Mouse (Mus musculus): Measurements from ENCODE around the gene Nfix.

Nfix gene

GRCm38 (mm10) chr8:84731371-84732177, 68.6 kb downstream of the Nfix start:
- H3K4me1 ChIP-seq (replicated peaks; ENCODE audit: low read depth, low read length) = peaks cover 26% of the 10 kb centered on the region
- H3K36me3 ChIP-seq (ENCODE audit: insufficient read depth, low read length) = no peaks in the 10 kb centered on the region
- H3K27me3 ChIP-seq (ENCODE audit: insufficient read depth, low read length) = peaks cover 60% of the 10 kb centered on the region
- TF ChIP-seq POU5F1 (IDR thresholded peaks at IDR 0.05; ENCODE audit: borderline replicate concordance, low read length) = no peak
- no peak for TF ChIP-seq NANOG (IDR thresholded peaks at IDR 0.05; ENCODE audit: borderline replicate concordance, low read length)
- TF ChIP-seq CTCF (conservative IDR thresholded peaks at IDR 0.05; ENCODE audit: low read length) = no peak
- H3K9me3 ChIP-seq (ENCODE audit: low read length) = no peaks in the 10 kb centered on the region
- no peak overlapping the region for H3K4me3 ChIP-seq (replicated peaks; ENCODE audit: low read length)

GRCm38 (mm10) chr8:84730541-84731370, 69.4 kb downstream of the Nfix start:
- Histone ChIP-seq H3K4me1 (replicated peaks; ENCODE audit: low read depth, low read length) (peaks cover 32% of the 10 kb centered on the region), H3K36me3 (ENCODE audit: insufficient read depth, low read length) (no peaks in the 10 kb centered on the region), H3K27me3 (ENCODE audit: insufficient read depth, low read length) (peaks cover 53% of the 10 kb centered on the region), H3K4me3 (replicated peaks; ENCODE audit: low read length) (peak overlapping the region; percentile 50), H3K9me3 (ENCODE audit: low read length) (no peaks in the 10 kb centered on the region)
- no peak for TF ChIP-seq POU5F1 (IDR thresholded peaks at IDR 0.05; ENCODE audit: borderline replicate concordance, low read length)
- no peak for TF ChIP-seq NANOG (IDR thresholded peaks at IDR 0.05; ENCODE audit: borderline replicate concordance, low read length)
- TF ChIP-seq CTCF (conservative IDR thresholded peaks at IDR 0.05; ENCODE audit: low read length) = no peak

GRCm38 (mm10) chr8:84729921-84730362, 70.2 kb downstream of the Nfix start:
- Histone ChIP-seq H3K4me3 (replicated peaks; ENCODE audit: low read length) (peak overlapping the region; percentile 50), H3K9me3 (ENCODE audit: low read length) (no peaks in the 10 kb centered on the region), H3K27me3 (ENCODE audit: insufficient read depth, low read length) (peaks cover 54% of the 10 kb centered on the region), H3K4me1 (replicated peaks; ENCODE audit: low read depth, low read length) (peaks cover 38% of the 10 kb centered on the region), H3K36me3 (ENCODE audit: insufficient read depth, low read length) (no peaks in the 10 kb centered on the region)
- TF ChIP-seq POU5F1 (IDR thresholded peaks at IDR 0.05; ENCODE audit: borderline replicate concordance, low read length) (no peak), NANOG (IDR thresholded peaks at IDR 0.05; ENCODE audit: borderline replicate concordance, low read length) (no peak), CTCF (conservative IDR thresholded peaks at IDR 0.05; ENCODE audit: low read length) (no peak)

- H3K4me3 ChIP-seq (replicated peaks; ENCODE audit: low read length) = no peak overlapping the region
- H3K4me1 ChIP-seq (replicated peaks; ENCODE audit: low read depth, low read length) = peaks cover 52% of the 10 kb centered on the region
- no peaks in the 10 kb centered on the region for H3K9me3 ChIP-seq (ENCODE audit: low read length)
- TF ChIP-seq NANOG (IDR thresholded peaks at IDR 0.05; ENCODE audit: borderline replicate concordance, low read length) = no peak
- TF ChIP-seq POU5F1 (IDR thresholded peaks at IDR 0.05; ENCODE audit: borderline replicate concordance, low read length) = no peak
- TF ChIP-seq CTCF (conservative IDR thresholded peaks at IDR 0.05; ENCODE audit: low read length) = no peak
- H3K36me3 ChIP-seq (ENCODE audit: insufficient read depth, low read length) = no peaks in the 10 kb centered on the region
- peaks cover 51% of the 10 kb centered on the region for H3K27me3 ChIP-seq (ENCODE audit: insufficient read depth, low read length)
Measured at GRCm38 (mm10) chr8:84728474-84728873, 71.7 kb downstream of the Nfix start.

- H3K9me3 ChIP-seq (ENCODE audit: low read length) = no peaks in the 10 kb centered on the region
- H3K36me3 ChIP-seq (ENCODE audit: insufficient read depth, low read length) = no peaks in the 10 kb centered on the region
- H3K4me1 ChIP-seq (replicated peaks; ENCODE audit: low read depth, low read length) = peaks cover 71% of the 10 kb centered on the region
- H3K27me3 ChIP-seq (ENCODE audit: insufficient read depth, low read length) = peaks cover 42% of the 10 kb centered on the region
- no peak overlapping the region for H3K4me3 ChIP-seq (replicated peaks; ENCODE audit: low read length)
- TF ChIP-seq POU5F1 (IDR thresholded peaks at IDR 0.05; ENCODE audit: borderline replicate concordance, low read length) (no peak), NANOG (IDR thresholded peaks at IDR 0.05; ENCODE audit: borderline replicate concordance, low read length) (no peak), CTCF (conservative IDR thresholded peaks at IDR 0.05; ENCODE audit: low read length) (peak; percentile 25)
Measured at GRCm38 (mm10) chr8:84725941-84726259, 74.2 kb downstream of the Nfix start.

- H3K4me1 ChIP-seq (replicated peaks; ENCODE audit: low read depth, low read length) = peaks cover 66% of the 10 kb centered on the region
- H3K27me3 ChIP-seq (ENCODE audit: insufficient read depth, low read length) = peaks cover 45% of the 10 kb centered on the region
- H3K36me3 ChIP-seq (ENCODE audit: insufficient read depth, low read length) = no peaks in the 10 kb centered on the region
- peak overlapping the region; percentile 29; the same call in 1 of the 2 replicates for H3K4me3 ChIP-seq (replicated peaks; ENCODE audit: low read length)
- no peaks in the 10 kb centered on the region for H3K9me3 ChIP-seq (ENCODE audit: low read length)
- TF ChIP-seq POU5F1 (IDR thresholded peaks at IDR 0.05; ENCODE audit: borderline replicate concordance, low read length) = no peak
- no peak for TF ChIP-seq NANOG (IDR thresholded peaks at IDR 0.05; ENCODE audit: borderline replicate concordance, low read length)
- no peak for TF ChIP-seq CTCF (conservative IDR thresholded peaks at IDR 0.05; ENCODE audit: low read length)
Measured at GRCm38 (mm10) chr8:84725246-84725940, 74.8 kb downstream of the Nfix start.

- Histone ChIP-seq H3K4me3 (replicated peaks; ENCODE audit: low read length) (peak overlapping the region; percentile 29; the same call in 1 of the 2 replicates), H3K36me3 (ENCODE audit: insufficient read depth, low read length) (no peaks in the 10 kb centered on the region), H3K27me3 (ENCODE audit: insufficient read depth, low read length) (peaks cover 52% of the 10 kb centered on the region), H3K4me1 (replicated peaks; ENCODE audit: low read depth, low read length) (peaks cover 60% of the 10 kb centered on the region), H3K9me3 (ENCODE audit: low read length) (no peaks in the 10 kb centered on the region)
- TF ChIP-seq POU5F1 (IDR thresholded peaks at IDR 0.05; ENCODE audit: borderline replicate concordance, low read length) (no peak), CTCF (conservative IDR thresholded peaks at IDR 0.05; ENCODE audit: low read length) (no peak), NANOG (IDR thresholded peaks at IDR 0.05; ENCODE audit: borderline replicate concordance, low read length) (no peak)
Measured at GRCm38 (mm10) chr8:84724683-84725082, 75.5 kb downstream of the Nfix start.

- no peaks in the 10 kb centered on the region for H3K9me3 ChIP-seq (ENCODE audit: low read length)
- peaks cover 60% of the 10 kb centered on the region for H3K27me3 ChIP-seq (ENCODE audit: insufficient read depth, low read length)
- no peaks in the 10 kb centered on the region for H3K36me3 ChIP-seq (ENCODE audit: insufficient read depth, low read length)
- peaks cover 57% of the 10 kb centered on the region for H3K4me1 ChIP-seq (replicated peaks; ENCODE audit: low read depth, low read length)
- TF ChIP-seq CTCF (conservative IDR thresholded peaks at IDR 0.05; ENCODE audit: low read length) (no peak), NANOG (IDR thresholded peaks at IDR 0.05; ENCODE audit: borderline replicate concordance, low read length) (no peak), POU5F1 (IDR thresholded peaks at IDR 0.05; ENCODE audit: borderline replicate concordance, low read length) (no peak)
- peak overlapping the region; percentile 60 for H3K4me3 ChIP-seq (replicated peaks; ENCODE audit: low read length)
Measured at GRCm38 (mm10) chr8:84723571-84723900, 76.6 kb downstream of the Nfix start.
